Mouse (Mus musculus) stomach, postnatal 0 days (tissue): Measurements from ENCODE around the gene Rasgef1b.

ENCODE experiments used
- CTCF ChIP-seq: IDR thresholded peaks from 2 replicates; pipeline ENCODE4 v1.5.1; 2016; ENCODE audit warnings: antibody characterized with exemption, low read depth, mild to moderate bottlenecking, moderate library complexity
- EP300 ChIP-seq: optimal IDR thresholded peaks from 2 replicates; pipeline ENCODE3; 2016; ENCODE audit warnings: antibody characterized with exemption

DNA sequence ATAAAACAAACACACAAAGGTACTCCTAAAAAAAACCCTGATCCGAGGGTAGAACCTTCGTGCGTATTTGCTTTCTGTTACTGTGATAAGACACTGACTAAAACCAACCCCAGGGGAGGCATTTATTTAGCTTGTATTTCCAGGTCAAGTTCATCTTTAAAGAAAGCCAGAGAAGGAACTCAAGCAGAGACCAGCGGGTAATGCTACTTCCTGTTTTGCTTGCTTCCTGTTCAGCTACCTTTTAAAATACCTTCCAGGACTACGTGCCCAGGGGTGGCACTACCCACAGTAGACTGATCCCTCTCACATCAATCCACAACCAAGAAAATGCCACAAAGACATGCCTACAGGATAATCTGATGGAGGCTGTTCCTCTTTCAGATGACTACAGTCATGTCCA is 212.7 kb downstream of the Rasgef1b start:
- TF ChIP-seq CTCF (no peak), EP300 (no peak)
